Mouse (Mus musculus) stomach, embryonic 16.5 days (tissue): ENCODE data around the gene Mustn1. TPM values are rescaled to one million over a fixed set of nuclear protein-coding genes. Genes with fewer than 3 reads are reported as not detected.

Source experiments
- ATAC-seq: fragments of 200-750 bp; cut with Nextera tagmentation; 2 replicates; pipeline ENCODE4 v1.8.0; 2017; ENCODE audit warnings: moderate number of reproducible peaks, moderate TSS enrichment; ENCODE audit not compliant: insufficient read depth, low FRiP score
- H3K27ac ChIP-seq: fragments of 300-500 bp; sonication (generic); 2 replicates; pipeline ENCODE4 v1.5.1; 2014; ENCODE audit warnings: low read length
- H3K27me3 ChIP-seq: fragments of 300-500 bp; sonication (generic); 2 replicates; pipeline ENCODE4 v1.6.1; 2014; ENCODE audit warnings: low read length, control low read depth, mixed read lengths; ENCODE audit not compliant: control insufficient read depth, insufficient read depth
- H3K36me3 ChIP-seq: fragments of 300-500 bp; sonication (generic); 2 replicates; pipeline ENCODE4 v1.6.1; 2014; ENCODE audit warnings: low read length; ENCODE audit not compliant: control insufficient read depth, insufficient read depth
- H3K4me1 ChIP-seq: fragments of 300-500 bp; sonication (generic); 2 replicates; pipeline ENCODE4 v1.6.1; 2014; ENCODE audit warnings: low read length, control low read depth, mixed read lengths; ENCODE audit not compliant: control insufficient read depth, insufficient read depth
- H3K4me2 ChIP-seq: fragments of 300-500 bp; sonication (generic); 2 replicates; pipeline ENCODE4 v1.6.1; 2014; ENCODE audit warnings: low read depth, low read length, mixed read lengths
- H3K4me3 ChIP-seq: fragments of 300-500 bp; sonication (generic); replicated peaks from 2 replicates; pipeline ENCODE4 v1.5.1; 2014; ENCODE audit warnings: mild to moderate bottlenecking, low read length
- H3K9ac ChIP-seq: fragments of 300-500 bp; sonication (generic); 2 replicates; pipeline ENCODE4 v1.6.1; 2014; ENCODE audit warnings: low read length
- H3K9me3 ChIP-seq: fragments of 300-500 bp; sonication (generic); replicated peaks from 2 replicates; pipeline ENCODE4 v1.6.1; 2016; ENCODE audit warnings: low read length, control low read depth; ENCODE audit not compliant: control insufficient read depth
- WGBS: fragments of 180-500 bp; shearing (Covaris S2); extraction: QIAGEN DNeasy Blood & Tissue Kit; methylation state at CpG from one replicate; pipeline ENCODE4 v1.1.7; 2014; 5-methylcytosine and 5-hydroxymethylcytosine counted together
- polyA plus RNA-seq: library from polyadenylated mRNA; unstranded; fragments of >200 nt; fragmentation: Nextera tagmentation; extraction: Ambion mirVana; gene quantifications from 2 replicates; pipeline ENCODE4 v1.2.1, GENCODE M21; 2015

Gene Mustn1
- polyA plus RNA-seq, 1 experiment from 2014 or later, result 11.4 TPM

GRCm38 (mm10) chr14:30913404-30913803 is 34.4 kb downstream of the Mustn1 start:
- Histone ChIP-seq H3K27ac (no peak overlapping the region), H3K9me3 (no peaks in the 10 kb centered on the region), H3K4me1 (no peaks in the 10 kb centered on the region), H3K27me3 (no peaks in the 10 kb centered on the region), H3K9ac (no peak overlapping the region), H3K4me3 (no peak overlapping the region), H3K4me2 (no peak overlapping the region), H3K36me3 (no peaks in the 10 kb centered on the region)
- WGBS, result 79% methylated on average over 5 of the region's 5 CpGs
- ATAC-seq, result no peak

GRCm38 (mm10) chr14:30916516-30916915 is 37.5 kb downstream of the Mustn1 start:
- Histone ChIP-seq H3K27me3 (no peaks in the 10 kb centered on the region), H3K9ac (no peak overlapping the region), H3K4me2 (no peak overlapping the region), H3K36me3 (no peaks in the 10 kb centered on the region), H3K4me3 (no peak overlapping the region), H3K4me1 (no peaks in the 10 kb centered on the region), H3K9me3 (no peaks in the 10 kb centered on the region), H3K27ac (peak overlapping the region; percentile 48)
- WGBS, result 69% methylated on average over 1 of the region's 1 CpGs
- peak; percentile 21; the same call in 1 of the 2 replicates for ATAC-seq

- Histone ChIP-seq H3K4me1 (no peaks in the 10 kb centered on the region; the same call in 1 of the 2 replicates), H3K36me3 (no peaks in the 10 kb centered on the region), H3K27ac (no peak overlapping the region), H3K4me3 (no peak overlapping the region), H3K4me2 (no peak overlapping the region), H3K9me3 (no peaks in the 10 kb centered on the region), H3K27me3 (no peaks in the 10 kb centered on the region), H3K9ac (no peak overlapping the region)
- WGBS, result 54% methylated on average over 8 of the region's 8 CpGs
- no peak for ATAC-seq
Measured at GRCm38 (mm10) chr14:30922053-30922670, 43.2 kb downstream of the Mustn1 start.

GRCm38 (mm10) chr14:30923375-30924105 is 44.5 kb downstream of the Mustn1 start, which contains the start of gene Itih3:
Gene Itih3 (minus strand): TSS chr14:30923760.
- 54% methylated on average over 6 of the region's 6 CpGs for WGBS
- ATAC-seq, result no peak
- Histone ChIP-seq H3K9me3 (no peaks in the 10 kb centered on the region), H3K4me2 (no peak within 1 kb of the TSS), H3K27me3 (no peaks in the 10 kb centered on the region), H3K4me1 (no peaks in the 10 kb centered on the region; the same call in 1 of the 2 replicates), H3K36me3 (no peaks in the 10 kb centered on the region), H3K4me3 (no peak within 1 kb of the TSS), H3K27ac (no peak within 1 kb of the TSS), H3K9ac (no peak within 1 kb of the TSS)

GRCm38 (mm10) chr14:30925492-30925891 is 46.5 kb downstream of the Mustn1 start:
- no peaks in the 10 kb centered on the region for H3K9me3 ChIP-seq
- 84% methylated on average over 3 of the region's 3 CpGs for WGBS
- no peaks in the 10 kb centered on the region for H3K27me3 ChIP-seq
- H3K36me3 ChIP-seq, result no peaks in the 10 kb centered on the region
- H3K4me3 ChIP-seq, result no peak overlapping the region
- no peaks in the 10 kb centered on the region; the same call in 1 of the 2 replicates for H3K4me1 ChIP-seq
- H3K9ac ChIP-seq, result no peak overlapping the region
- no peak for ATAC-seq
- H3K4me2 ChIP-seq, result no peak overlapping the region
- no peak overlapping the region for H3K27ac ChIP-seq

- Histone ChIP-seq H3K27ac (no peak overlapping the region), H3K9me3 (no peaks in the 10 kb centered on the region), H3K4me2 (no peak overlapping the region), H3K4me3 (no peak overlapping the region), H3K36me3 (no peaks in the 10 kb centered on the region), H3K4me1 (no peaks in the 10 kb centered on the region), H3K9ac (no peak overlapping the region), H3K27me3 (no peaks in the 10 kb centered on the region)
- 82% methylated on average over 4 of the region's 4 CpGs for WGBS
- no peak for ATAC-seq
Measured at GRCm38 (mm10) chr14:30930386-30930785, 51.4 kb downstream of the Mustn1 start.

Other genes starting within 250 kb of the Mustn1 start
- 15.6 and 17.7 TPM in 2 replicates for gene Rft1, start 224.8 kb upstream of the Mustn1 start, polyA plus RNA-seq
- 9.6 and 10.2 TPM in 2 replicates for gene Sfmbt1, start 164.4 kb upstream of the Mustn1 start, polyA plus RNA-seq
- 22.6 and 26.4 TPM in 2 replicates for gene Tmem110, start 53.6 kb upstream of the Mustn1 start, polyA plus RNA-seq
- gene Itih4, start 7.3 kb downstream of the Mustn1 start, polyA plus RNA-seq, result 5.6 and 7.7 TPM in 2 replicates
- 15.6 and 15.7 TPM in 2 replicates for gene Itih3, start 44.6 kb downstream of the Mustn1 start, polyA plus RNA-seq
- 2.4 and 2.8 TPM in 2 replicates for gene Itih1, start 64.1 kb downstream of the Mustn1 start, polyA plus RNA-seq
- gene Nek4, start 72.2 kb downstream of the Mustn1 start, polyA plus RNA-seq, result 10.3 and 10.5 TPM in 2 replicates
- 54.1 and 57.9 TPM in 2 replicates for gene Glt8d1, start 122.2 kb downstream of the Mustn1 start, polyA plus RNA-seq
- gene Spcs1, start 122.5 kb downstream of the Mustn1 start, polyA plus RNA-seq, result 427 and 483 TPM in 2 replicates
- 93.2 and 99.2 TPM in 2 replicates for gene Pbrm1, start 139.9 kb downstream of the Mustn1 start, polyA plus RNA-seq
- gene Gnl3, start 140.0 kb downstream of the Mustn1 start, polyA plus RNA-seq, result 99.4 and 100.0 TPM in 2 replicates
- gene Smim4, start 249.8 kb downstream of the Mustn1 start, polyA plus RNA-seq, result 60.3 and 66.4 TPM in 2 replicates